ENCODE assay signal across 9 mouse cellular contexts in genomic region chr10:12826760-12827281, GRCm38 (mm10). TPM values are rescaled to one million over a fixed set of nuclear protein-coding genes. Genes with fewer than 3 reads are reported as not detected.
DNase-seq lines count a peak whose midpoint lies in the region; ATAC-seq lines count a peak whose summit lies in the region.
"Had no signal": no experiment of that assay in that cellular context is flagged by ENCODE, and none has a peak within 500 bp of the region (broad histone marks: within the 10 kb centered on the region; RNA-seq: fewer than 3 reads in every experiment).

No protein-coding gene starts in this region.

- H3K4me1 ChIP-seq in heart, embryonic 15.5 days (replicated peaks) = peaks cover 47% of the 10 kb centered on the region
- peaks cover 26% of the 10 kb centered on the region for H3K4me1 ChIP-seq in liver, embryonic 12.5 days

- peak overlapping the region; percentile 56 for H3K27ac ChIP-seq in heart, embryonic 15.5 days
- H3K27ac ChIP-seq in liver, embryonic 12.5 days = no peak overlapping the region
- H3K27ac ChIP-seq: neural tube, embryonic 13.5 days had no signal

- 0 out of 2 replicates have a peak overlapping the region, but pooled peaks have one; percentile 19 for H3K4me2 ChIP-seq in heart, embryonic 15.5 days
- no peak overlapping the region for H3K4me2 ChIP-seq in liver, embryonic 12.5 days
- H3K4me2 ChIP-seq: neural tube, embryonic 13.5 days had no signal

- H3K27me3 ChIP-seq in heart, embryonic 15.5 days = no peaks in the 10 kb centered on the region
- no peaks in the 10 kb centered on the region for H3K27me3 ChIP-seq in liver, embryonic 12.5 days (replicated peaks)
- H3K27me3 ChIP-seq: neural tube, embryonic 13.5 days had no signal

- no peak overlapping the region for H3K9ac ChIP-seq in heart, embryonic 15.5 days
- no peak overlapping the region for H3K9ac ChIP-seq in liver, embryonic 12.5 days
- H3K9ac ChIP-seq: neural tube, embryonic 13.5 days had no signal

- DNase-seq in heart, postnatal 14 days = no peak
- peak; percentile 77 for DNase-seq in cerebellum, adult 11 months
- peak; percentile 95 for DNase-seq in gonadal fat pad, adult 2 months (ENCODE audit: low read depth)
- no peak for DNase-seq in ovary, postnatal 14 days (ENCODE audit: low spot score)
- no peak for DNase-seq in adrenal gland, postnatal 25 days
- DNase-seq in frontal cortex, postnatal 14 days (ENCODE audit: low spot score in 2 of 2) = no peak

- 0 out of 2 replicates have a peak, but pooled peaks have one; percentile 8 for ATAC-seq in heart, embryonic 15.5 days (replicated peaks; ENCODE audit: insufficient number of reproducible peaks, insufficient read depth, low FRiP score, low read depth)
- ATAC-seq in liver, embryonic 12.5 days = peak; percentile 68

- H3K36me3 ChIP-seq in heart, embryonic 15.5 days = no peaks in the 10 kb centered on the region
- H3K36me3 ChIP-seq in liver, embryonic 12.5 days = no peaks in the 10 kb centered on the region
- H3K36me3 ChIP-seq: neural tube, embryonic 13.5 days had no signal

- no peaks in the 10 kb centered on the region for H3K9me3 ChIP-seq in heart, embryonic 15.5 days (replicated peaks)
- H3K9me3 ChIP-seq in liver, embryonic 12.5 days (replicated peaks) = no peaks in the 10 kb centered on the region
- H3K9me3 ChIP-seq: neural tube, embryonic 13.5 days had no signal

- 42% methylated on average over 6 of the region's 6 CpGs for whole genome bisulfite sequencing in heart, embryonic 15.5 days
- WGBS in liver, embryonic 12.5 days (ENCODE audit: insufficient replicate concordance) = 37% methylated on average over 6 of the region's 6 CpGs

- H3K4me3 ChIP-seq in heart, embryonic 15.5 days = no peak overlapping the region
- H3K4me3 ChIP-seq in liver, embryonic 12.5 days = no peak overlapping the region
- H3K4me3 ChIP-seq: neural tube, embryonic 13.5 days had no signal

- intact Hi-C loops in heart, postnatal 14 days (cut with DNase I) = no loop called here

RNA-seq across cellular contexts. Expression of gene Utrn, which starts 42.3 kb away (rescaled TPM):
- 58.8 and 67.5 TPM in 2 replicates for polyA plus RNA-seq in heart, embryonic 15.5 days (2015; fragmentation: Nextera tagmentation; extraction: Ambion mirVana)
- total RNA-seq in heart, postnatal 14 days (2021) = 10 to 100 TPM; 69.6 to 72.4 TPM
- 30.2 and 31.9 TPM in 2 replicates for polyA plus RNA-seq in gonadal fat pad, adult 2 months (2012; rRNA removed)
- polyA plus RNA-seq in liver, embryonic 12.5 days (2016; fragmentation: Nextera tagmentation; extraction: Ambion mirVana) = 14.9 and 15.3 TPM in 2 replicates
- 91.5 and 114 TPM in 2 replicates for total RNA-seq in adrenal gland, postnatal 25 days (2021)

Comparison
In these comparisons a context has a peak if more than half of its experiments do, and no peak if none do; other contexts are left out.
1. DNase-seq: peak in cerebellum, adult 11 months (single experiment) and gonadal fat pad, adult 2 months (single experiment); none in heart, postnatal 14 days (0 of 2), ovary, postnatal 14 days (single experiment), adrenal gland, postnatal 25 days (single experiment) and frontal cortex, postnatal 14 days (0 of 2).